Mouse (Mus musculus): ENCODE data around the gene Nfic. TPM values are rescaled to one million over a fixed set of nuclear protein-coding genes. Genes with fewer than 3 reads are reported as not detected.

Gene Nfic
- total RNA-seq, 2 experiments from 2014 or later = 125 to 130 TPM

GRCm38 (mm10) chr10:81485060-81485449, 29.6 kb upstream of the Nfic start:
- no peak for DNase-seq

- no peak for DNase-seq
These were observed 29.1 kb upstream of the Nfic start for GRCm38 (mm10) chr10:81484441-81485059.

- DNase-seq = no peak
These were observed 28.5 kb upstream of the Nfic start for GRCm38 (mm10) chr10:81483983-81484382.

- DNase-seq = peak; percentile 58
These were observed 27.1 kb upstream of the Nfic start, which contains the start of gene Celf5 for GRCm38 (mm10) chr10:81482533-81482889. TSS of gene Celf5 (minus strand) at chr10:81482709.

GRCm38 (mm10) chr10:81481605-81482532, 26.4 kb upstream of the Nfic start:
- no peak for DNase-seq

GRCm38 (mm10) chr10:81474461-81474860, 19.0 kb upstream of the Nfic start:
- no peak for DNase-seq

GRCm38 (mm10) chr10:81473003-81473451, 17.6 kb upstream of the Nfic start:
- DNase-seq = no peak

- DNase-seq = no peak
These were observed 17.1 kb upstream of the Nfic start for GRCm38 (mm10) chr10:81472403-81473002.

GRCm38 (mm10) chr10:81470454-81470853, 15.0 kb upstream of the Nfic start:
- no peak for DNase-seq

- DNase-seq = no peak
These were observed 13.8 kb upstream of the Nfic start for GRCm38 (mm10) chr10:81469253-81469652.

GRCm38 (mm10) chr10:81467670-81468235, 12.3 kb upstream of the Nfic start:
- DNase-seq = no peak

GRCm38 (mm10) chr10:81466881-81467280, 11.4 kb upstream of the Nfic start:
- DNase-seq = no peak

GRCm38 (mm10) chr10:81466066-81466465, 10.6 kb upstream of the Nfic start:
- DNase-seq = no peak

GRCm38 (mm10) chr10:81465265-81465645, 9.8 kb upstream of the Nfic start:
- DNase-seq = no peak

- DNase-seq = peak; percentile 44
These were observed 9.2 kb upstream of the Nfic start for GRCm38 (mm10) chr10:81464405-81465264.

GRCm38 (mm10) chr10:81463531-81463930, 8.1 kb upstream of the Nfic start:
- DNase-seq = no peak

GRCm38 (mm10) chr10:81462917-81463316, 7.5 kb upstream of the Nfic start:
- DNase-seq = peak; percentile 3

- peak; percentile 3 for DNase-seq
These were observed 7.0 kb upstream of the Nfic start for GRCm38 (mm10) chr10:81462415-81462804.

- peak; percentile 4 for DNase-seq
These were observed 6.4 kb upstream of the Nfic start for GRCm38 (mm10) chr10:81461673-81462414.

- DNase-seq = no peak
These were observed 5.5 kb upstream of the Nfic start for GRCm38 (mm10) chr10:81460951-81461350.

- peak; percentile 6 for DNase-seq
These were observed 5.0 kb upstream of the Nfic start for GRCm38 (mm10) chr10:81460471-81460870.
